Mouse (Mus musculus) heart, adult 2 months (tissue): ENCODE results near the gene Cdc42ep4.

Source experiments
- CTCF ChIP-seq: fragments of 200-600 bp; IDR thresholded peaks from 2 replicates; pipeline ENCODE4 v1.8.1; 2022; ENCODE audit warnings: antibody characterized with exemption, mild to moderate bottlenecking, moderate library complexity
- EP300 ChIP-seq: fragments of 200-500 bp; IDR thresholded peaks from 2 replicates; pipeline ENCODE4 v1.6.1; 2011; ENCODE audit warnings: low read depth, low read length, control low read depth; ENCODE audit not compliant: insufficient read depth
- POLR2A ChIP-seq: fragments of 200-500 bp; IDR thresholded peaks from 2 replicates; pipeline ENCODE4 v1.6.1; 2011; ENCODE audit warnings: mild to moderate bottlenecking, low read depth, low read length, control low read depth; ENCODE audit not compliant: insufficient read depth

GRCm38 (mm10) chr11:113709272-113709671, 42.4 kb downstream of the Cdc42ep4 start:
- TF ChIP-seq POLR2A (no peak), EP300 (no peak), CTCF (no peak)
